Mouse (Mus musculus) hindbrain, embryonic 14.5 days (tissue): ENCODE measurements around the gene Rbm43. TPM values are rescaled to one million over a fixed set of nuclear protein-coding genes. Genes with fewer than 3 reads are reported as not detected.

ENCODE experiments used
- ATAC-seq: fragments of 200-750 bp; cut with Nextera tagmentation; 2 replicates; pipeline ENCODE4 v1.8.0; 2017; ENCODE audit warnings: moderate number of reproducible peaks, mild to moderate bottlenecking, moderate TSS enrichment, moderate library complexity; ENCODE audit not compliant: low FRiP score
- DNase-seq: peaks from one replicate; pipeline ENCODE4 v3.0.0-alpha.2; 2015; ENCODE audit warnings: low spot score
- H3K27ac ChIP-seq: fragments of 300-500 bp; sonication (generic); 2 replicates; pipeline ENCODE4 v1.5.1; 2014; ENCODE audit warnings: mild to moderate bottlenecking, moderate library complexity
- H3K27me3 ChIP-seq: fragments of 300-500 bp; sonication (generic); 2 replicates; pipeline ENCODE4 v1.6.1; 2014; ENCODE audit warnings: mild to moderate bottlenecking, low read length, mixed read lengths; ENCODE audit not compliant: control insufficient read depth, insufficient read depth
- H3K36me3 ChIP-seq: fragments of 300-500 bp; sonication (generic); replicated peaks from 2 replicates; pipeline ENCODE4 v1.6.1; 2014; ENCODE audit not compliant: control insufficient read depth, insufficient read depth
- H3K4me1 ChIP-seq: fragments of 300-500 bp; sonication (generic); replicated peaks from 2 replicates; pipeline ENCODE4 v1.6.1; 2014; ENCODE audit warnings: antibody characterized with exemption, low read length, mixed read lengths; ENCODE audit not compliant: control insufficient read depth, insufficient read depth
- H3K4me2 ChIP-seq: fragments of 300-500 bp; sonication (generic); replicated peaks from 2 replicates; pipeline ENCODE4 v1.6.1; 2014; ENCODE audit warnings: mild to moderate bottlenecking, moderate library complexity
- H3K4me3 ChIP-seq: fragments of 300-500 bp; sonication (generic); replicated peaks from 2 replicates; pipeline ENCODE4 v1.5.1; 2014; ENCODE audit warnings: mild to moderate bottlenecking, low read length
- H3K9ac ChIP-seq: fragments of 300-500 bp; sonication (generic); 2 replicates; pipeline ENCODE4 v1.6.1; 2014
- H3K9me3 ChIP-seq: fragments of 300-500 bp; sonication (generic); 2 replicates; pipeline ENCODE4 v1.6.1; 2016; ENCODE audit warnings: low read length; ENCODE audit not compliant: control insufficient read depth
- WGBS: fragments of 180-500 bp; shearing (Covaris S2); extraction: QIAGEN DNeasy Blood & Tissue Kit; methylation state at CpG from one replicate; pipeline ENCODE4 v1.1.7; 2014; 5-methylcytosine and 5-hydroxymethylcytosine counted together
- polyA plus RNA-seq: library from polyadenylated mRNA; unstranded; fragments of >200 nt; fragmentation: Nextera tagmentation; extraction: Ambion mirVana; gene quantifications from 2 replicates; pipeline ENCODE4 v1.2.1, GENCODE M21; 2014

The Rbm43 gene
- polyA plus RNA-seq, 1 experiment from 2014 or later, result 7.5 TPM

DNA sequence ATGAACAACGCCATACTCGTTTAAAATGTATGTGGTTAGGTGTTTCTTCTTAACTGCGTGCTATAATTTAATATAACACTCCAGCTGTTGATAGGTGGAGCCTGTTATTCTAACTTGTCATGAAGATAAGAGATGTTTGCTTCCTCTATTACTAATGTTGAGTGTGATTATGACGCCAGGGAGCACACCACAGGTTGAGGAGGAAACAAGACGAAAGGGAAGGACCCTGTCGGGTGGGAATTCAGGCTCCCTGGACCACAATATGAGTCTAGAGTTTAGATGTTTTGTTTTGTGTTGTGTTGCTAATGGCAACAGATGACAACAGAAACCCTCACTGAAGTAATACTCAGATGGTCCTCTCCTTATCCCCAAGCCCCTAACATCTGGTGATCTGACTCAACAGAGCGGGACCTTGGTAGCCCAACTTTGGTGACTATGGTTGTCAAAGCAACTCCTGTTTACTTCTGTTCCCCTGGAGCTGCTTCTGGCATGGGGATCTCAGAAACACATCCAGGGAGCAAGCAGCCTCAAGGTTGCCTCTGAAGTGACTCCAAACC is 18.8 kb upstream of the Rbm43 start:
- no peak overlapping the region for H3K27ac ChIP-seq
- H3K27me3 ChIP-seq, result no peaks in the 10 kb centered on the region
- no peak overlapping the region for H3K9ac ChIP-seq
- DNase-seq (no peak), ATAC-seq (no peak)
- no peaks in the 10 kb centered on the region for H3K4me1 ChIP-seq
- WGBS, result 90% methylated on average over 7 of the region's 7 CpGs
- H3K4me2 ChIP-seq, result no peak overlapping the region
- H3K36me3 ChIP-seq, result no peaks in the 10 kb centered on the region
- H3K9me3 ChIP-seq, result no peaks in the 10 kb centered on the region
- no peak overlapping the region for H3K4me3 ChIP-seq

DNA sequence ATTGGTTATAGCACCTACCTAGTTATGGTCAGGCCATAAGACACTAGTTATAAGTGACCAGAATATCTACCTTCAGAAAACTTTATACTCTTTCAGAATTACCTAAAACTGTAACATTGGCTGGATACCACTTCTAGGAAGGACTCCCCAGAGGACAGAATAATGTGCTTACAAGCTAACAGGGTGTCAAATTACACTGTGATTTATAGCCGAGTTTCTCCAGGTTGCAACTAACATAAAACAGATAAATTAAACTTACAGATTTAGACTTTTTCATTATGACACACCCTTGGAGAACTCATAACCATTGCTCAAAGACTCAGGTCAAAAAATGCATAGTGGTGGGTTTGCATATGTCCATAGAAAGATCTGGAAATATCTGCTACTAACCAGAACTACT is 15.9 kb upstream of the Rbm43 start:
- no peak overlapping the region for H3K4me3 ChIP-seq
- H3K4me1 ChIP-seq, result no peaks in the 10 kb centered on the region
- 63% methylated on average over 1 of the region's 1 CpGs for WGBS
- H3K36me3 ChIP-seq, result no peaks in the 10 kb centered on the region
- DNase-seq (no peak), ATAC-seq (no peak)
- no peaks in the 10 kb centered on the region for H3K9me3 ChIP-seq
- no peak overlapping the region for H3K4me2 ChIP-seq
- H3K27me3 ChIP-seq, result no peaks in the 10 kb centered on the region
- H3K27ac ChIP-seq, result no peak overlapping the region
- no peak overlapping the region for H3K9ac ChIP-seq

DNA sequence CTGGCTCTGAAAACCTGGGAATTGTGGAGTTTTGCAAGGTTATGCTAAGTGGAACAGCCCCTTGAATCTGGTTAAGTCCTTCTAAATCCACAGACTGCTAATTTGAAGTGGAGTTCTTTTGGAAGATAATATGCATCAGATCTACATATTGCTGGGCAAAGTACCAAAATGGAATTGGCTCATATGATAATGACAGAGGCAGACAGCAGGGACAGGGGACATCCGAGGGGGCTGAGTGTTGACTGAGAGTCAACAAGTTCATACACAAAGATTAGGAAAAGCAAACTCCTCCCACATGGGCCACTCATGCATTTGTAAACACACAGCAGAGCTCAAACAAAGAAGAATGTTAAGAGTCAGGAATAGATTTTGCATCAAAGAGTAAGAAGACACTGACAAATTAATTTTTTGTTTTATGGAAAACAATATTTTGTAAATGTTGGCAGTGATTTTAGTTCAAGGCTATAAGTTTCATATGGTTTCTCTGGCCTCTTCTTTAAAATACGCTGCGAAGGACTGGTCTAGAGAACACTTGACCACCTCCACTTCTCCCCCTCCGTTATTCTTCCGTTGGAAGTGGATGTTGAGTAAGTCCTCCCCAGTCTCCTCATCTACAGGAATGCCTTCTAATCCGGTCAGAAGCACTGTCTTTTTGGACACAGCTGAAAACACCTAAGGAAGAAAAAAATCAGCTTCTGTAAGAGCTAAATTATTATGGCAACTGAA is 13.3 kb upstream of the Rbm43 start:
- WGBS, result 86% methylated on average over 6 of the region's 6 CpGs
- Histone ChIP-seq H3K27ac (no peak overlapping the region), H3K27me3 (no peaks in the 10 kb centered on the region), H3K9me3 (no peaks in the 10 kb centered on the region), H3K9ac (no peak overlapping the region), H3K4me1 (no peaks in the 10 kb centered on the region), H3K36me3 (no peaks in the 10 kb centered on the region), H3K4me2 (no peak overlapping the region), H3K4me3 (no peak overlapping the region)
- ATAC-seq, result no peak
- no peak for DNase-seq

DNA sequence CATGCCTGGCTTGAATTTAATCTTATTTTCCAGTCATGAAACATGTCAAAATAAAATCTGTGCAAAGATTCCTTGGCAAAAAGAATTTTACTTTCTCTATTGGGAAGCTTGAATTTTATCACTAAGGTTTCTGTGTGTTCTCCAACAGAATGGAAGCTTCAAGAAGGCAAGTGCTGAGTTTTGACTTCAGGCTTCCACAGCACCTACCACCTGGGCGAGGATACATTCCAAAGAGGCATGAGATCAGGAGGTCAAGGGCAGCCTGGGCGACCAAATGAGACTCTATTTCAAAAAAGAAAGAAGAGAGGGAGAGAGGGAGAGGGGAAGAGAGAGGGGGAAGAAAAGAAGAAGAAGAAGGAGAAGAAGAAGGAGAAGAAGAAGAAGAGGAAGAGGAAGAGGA is 10.8 kb upstream of the Rbm43 start:
- 70% methylated on average over 2 of the region's 2 CpGs for WGBS
- Histone ChIP-seq H3K27ac (no peak overlapping the region), H3K9ac (no peak overlapping the region), H3K27me3 (no peaks in the 10 kb centered on the region), H3K4me3 (no peak overlapping the region), H3K9me3 (no peaks in the 10 kb centered on the region), H3K4me2 (no peak overlapping the region), H3K36me3 (no peaks in the 10 kb centered on the region), H3K4me1 (no peaks in the 10 kb centered on the region)
- DNase-seq (no peak), ATAC-seq (no peak)

DNA sequence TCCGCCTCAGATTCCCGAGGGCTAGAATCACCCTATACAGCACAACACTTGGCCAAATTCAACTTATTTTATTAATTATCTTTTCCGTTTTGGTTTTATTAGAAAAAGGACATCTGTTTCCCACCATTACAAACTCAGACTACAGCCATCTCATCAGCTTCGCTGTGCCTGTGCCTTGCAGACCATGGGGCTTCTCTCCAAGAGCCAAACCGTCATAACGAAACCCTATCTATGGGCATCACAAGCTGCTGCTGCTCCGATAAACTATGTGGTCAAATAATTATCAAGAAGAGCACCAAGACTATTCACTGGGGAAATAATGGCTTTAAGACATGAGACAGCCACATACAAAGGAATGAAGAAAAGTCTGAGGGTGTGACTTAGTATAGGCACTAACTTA is 6.9 kb upstream of the Rbm43 start:
- Histone ChIP-seq H3K27ac (no peak overlapping the region), H3K9ac (no peak overlapping the region), H3K27me3 (no peaks in the 10 kb centered on the region), H3K36me3 (no peaks in the 10 kb centered on the region), H3K4me3 (no peak overlapping the region), H3K4me2 (no peak overlapping the region), H3K9me3 (no peaks in the 10 kb centered on the region), H3K4me1 (no peaks in the 10 kb centered on the region)
- DNase-seq, result no peak
- 97% methylated on average over 7 of the region's 7 CpGs for WGBS
- no peak for ATAC-seq

DNA sequence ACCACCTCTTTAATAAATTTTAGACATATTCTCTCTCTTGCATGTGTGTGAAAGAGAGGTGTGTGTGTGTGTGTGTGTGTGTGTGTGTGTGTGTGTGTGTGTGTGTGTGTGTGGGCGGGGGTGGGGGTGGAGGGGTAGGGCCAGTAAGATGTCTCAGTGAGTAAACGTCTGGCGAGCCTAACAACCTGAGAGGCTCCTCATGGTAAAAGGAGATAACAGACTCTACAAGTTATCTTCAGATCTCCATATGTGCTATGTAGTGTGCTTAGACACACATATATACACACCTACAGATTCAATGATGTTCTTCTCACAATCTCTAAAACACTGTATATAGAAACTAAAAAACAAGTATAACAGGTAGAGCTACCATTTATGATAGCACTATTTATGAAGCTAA is 3.8 kb upstream of the Rbm43 start:
- 87% methylated on average over 3 of the region's 3 CpGs for WGBS
- ATAC-seq (no peak), DNase-seq (no peak)
- H3K27me3 ChIP-seq, result 0 out of 2 replicates have a peak, but pooled peaks cover 3% of the 10 kb centered on the region
- H3K4me1 ChIP-seq, result no peaks in the 10 kb centered on the region
- no peak overlapping the region for H3K4me3 ChIP-seq
- no peaks in the 10 kb centered on the region for H3K36me3 ChIP-seq
- H3K27ac ChIP-seq, result no peak overlapping the region
- no peaks in the 10 kb centered on the region for H3K9me3 ChIP-seq
- no peak overlapping the region for H3K9ac ChIP-seq
- no peak overlapping the region for H3K4me2 ChIP-seq

DNA sequence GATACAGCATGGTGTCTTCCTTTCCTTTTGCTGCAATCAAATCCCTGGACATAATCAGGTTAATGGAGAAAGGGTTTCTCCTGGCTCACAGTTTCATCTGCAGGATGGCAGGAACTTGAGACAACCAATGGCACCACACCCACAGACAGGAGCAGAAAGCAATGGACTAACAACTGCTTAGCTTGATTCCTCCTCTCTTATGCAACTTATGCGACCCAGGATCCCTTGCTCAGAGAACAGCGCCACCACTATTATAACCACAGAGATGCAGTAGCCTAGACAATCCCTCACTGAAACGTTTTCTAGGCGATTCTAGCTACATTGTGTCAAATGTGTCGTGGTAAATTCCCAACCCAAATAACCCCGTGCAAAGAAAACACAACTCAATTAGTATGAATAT is 2.0 kb upstream of the Rbm43 start:
- Histone ChIP-seq H3K9me3 (no peaks in the 10 kb centered on the region), H3K27ac (no peak overlapping the region), H3K36me3 (no peaks in the 10 kb centered on the region), H3K4me2 (no peak overlapping the region), H3K9ac (no peak overlapping the region), H3K27me3 (0 out of 2 replicates have a peak, but pooled peaks cover 3% of the 10 kb centered on the region), H3K4me3 (no peak overlapping the region), H3K4me1 (no peaks in the 10 kb centered on the region)
- WGBS, result 67% methylated on average over 6 of the region's 6 CpGs
- DNase-seq, result no peak
- ATAC-seq, result no peak

DNA sequence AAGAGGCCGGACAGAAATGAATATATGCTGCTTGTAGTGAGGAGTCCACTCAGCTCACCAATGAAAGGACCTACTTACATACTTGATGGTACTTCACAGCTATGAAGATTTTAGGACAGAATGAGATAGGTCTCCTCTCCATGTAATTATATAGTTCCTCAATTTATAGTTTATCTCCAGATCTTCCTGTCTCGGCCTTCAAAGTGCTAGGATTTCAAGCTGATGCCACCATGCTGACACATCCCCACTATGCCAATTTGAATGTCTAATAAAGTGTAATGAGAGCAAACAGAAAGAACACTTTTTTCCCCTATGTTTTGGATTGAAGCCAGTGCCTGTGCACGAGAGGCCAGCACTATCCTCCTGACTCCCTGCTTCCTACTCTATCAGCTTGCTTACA is 1.6 kb upstream of the Rbm43 start:
- H3K27me3 ChIP-seq, result 0 out of 2 replicates have a peak, but pooled peaks cover 3% of the 10 kb centered on the region
- DNase-seq (no peak), ATAC-seq (no peak)
- H3K4me1 ChIP-seq, result no peaks in the 10 kb centered on the region
- WGBS, result 81% methylated on average over 3 of the region's 3 CpGs
- H3K9ac ChIP-seq, result no peak overlapping the region
- no peak overlapping the region for H3K4me2 ChIP-seq
- no peaks in the 10 kb centered on the region for H3K36me3 ChIP-seq
- H3K9me3 ChIP-seq, result no peaks in the 10 kb centered on the region
- H3K27ac ChIP-seq, result no peak overlapping the region
- H3K4me3 ChIP-seq, result no peak overlapping the region

DNA sequence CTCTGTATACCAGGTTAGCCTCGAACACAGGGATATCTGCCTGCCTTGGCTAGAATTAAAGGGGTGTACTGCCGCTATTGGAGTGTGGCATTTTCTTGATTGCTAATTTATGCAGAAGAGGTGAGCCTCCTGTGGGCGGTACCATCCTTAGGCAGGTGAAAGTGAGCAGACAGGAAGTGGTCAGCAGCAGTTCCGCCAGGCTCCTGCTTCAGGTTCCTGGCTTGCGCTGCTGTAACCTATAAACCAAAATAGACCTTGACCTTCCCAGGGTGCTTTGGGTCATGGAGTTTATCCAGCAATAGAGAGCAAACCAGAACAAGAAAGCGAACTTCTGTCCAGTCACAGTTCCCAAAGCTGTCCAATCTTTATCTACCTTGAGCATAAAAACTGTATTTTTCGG is 958 bp upstream of the Rbm43 start:
- no peak overlapping the region for H3K9ac ChIP-seq
- no peak overlapping the region for H3K4me3 ChIP-seq
- no peak overlapping the region for H3K4me2 ChIP-seq
- H3K9me3 ChIP-seq, result no peaks in the 10 kb centered on the region
- DNase-seq (no peak), ATAC-seq (no peak)
- H3K36me3 ChIP-seq, result no peaks in the 10 kb centered on the region
- no peak overlapping the region for H3K27ac ChIP-seq
- no peaks in the 10 kb centered on the region for H3K4me1 ChIP-seq
- 0 out of 2 replicates have a peak, but pooled peaks cover 3% of the 10 kb centered on the region for H3K27me3 ChIP-seq
- 94% methylated on average over 7 of the region's 7 CpGs for WGBS
